Mouse (Mus musculus) kidney, postnatal 25 days (tissue): ENCODE measurements around the gene Gm10118.
A peak's percentile ranks its signal among the peaks of the same experiment; 100 is the strongest.

Experiments used
- DNase-seq, 2 experiments: peaks; one replicate each; pipeline ENCODE4 v3.0.0; 2021; ENCODE audit warnings: mixed read lengths in 2 of 2

Gene Gm10118

DNA sequence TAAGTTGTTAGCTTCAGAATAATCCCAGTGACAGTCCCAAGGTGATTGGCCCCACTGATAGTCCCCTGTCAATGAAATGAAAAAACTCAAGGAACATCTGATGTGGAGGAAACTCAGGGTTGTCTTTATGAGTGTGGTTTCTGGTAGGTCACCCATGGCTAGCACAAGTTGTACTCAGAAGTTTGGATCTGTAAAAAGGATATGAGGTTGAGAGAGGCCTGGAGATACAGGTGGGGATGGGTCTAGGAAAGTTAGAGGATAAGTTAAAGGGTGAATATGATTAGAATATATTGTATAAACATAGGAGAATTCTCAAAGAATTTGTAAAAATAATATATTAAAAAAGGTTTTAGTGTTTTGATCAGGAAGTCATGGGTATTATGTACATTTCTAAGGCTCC lies at the start of gene Gm10118:
Gene Gm10118 (minus strand): TSS at position 101 of the 400 bp plus-strand sequence.
- DNase-seq = no peak

DNA sequence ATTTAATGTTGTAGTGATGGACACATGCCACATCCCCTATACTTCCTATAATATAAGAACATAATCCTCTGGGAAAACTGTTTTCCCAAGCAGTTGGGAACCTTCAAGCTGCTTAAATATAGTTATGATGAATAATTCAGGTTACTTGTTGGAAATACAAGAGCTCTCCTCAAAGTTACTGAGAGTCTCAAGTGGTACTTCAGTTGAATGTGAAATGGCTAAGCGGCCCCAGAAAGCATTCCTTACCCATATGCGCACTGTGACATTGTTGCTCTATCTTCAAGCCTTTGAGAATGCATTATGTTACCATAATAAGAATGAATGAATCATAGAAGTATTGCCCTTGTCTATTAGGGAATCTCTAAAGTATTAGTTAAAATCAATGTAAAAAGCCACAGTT lies 45.1 kb upstream of the Gm10118 start:
- no peak for DNase-seq

DNA sequence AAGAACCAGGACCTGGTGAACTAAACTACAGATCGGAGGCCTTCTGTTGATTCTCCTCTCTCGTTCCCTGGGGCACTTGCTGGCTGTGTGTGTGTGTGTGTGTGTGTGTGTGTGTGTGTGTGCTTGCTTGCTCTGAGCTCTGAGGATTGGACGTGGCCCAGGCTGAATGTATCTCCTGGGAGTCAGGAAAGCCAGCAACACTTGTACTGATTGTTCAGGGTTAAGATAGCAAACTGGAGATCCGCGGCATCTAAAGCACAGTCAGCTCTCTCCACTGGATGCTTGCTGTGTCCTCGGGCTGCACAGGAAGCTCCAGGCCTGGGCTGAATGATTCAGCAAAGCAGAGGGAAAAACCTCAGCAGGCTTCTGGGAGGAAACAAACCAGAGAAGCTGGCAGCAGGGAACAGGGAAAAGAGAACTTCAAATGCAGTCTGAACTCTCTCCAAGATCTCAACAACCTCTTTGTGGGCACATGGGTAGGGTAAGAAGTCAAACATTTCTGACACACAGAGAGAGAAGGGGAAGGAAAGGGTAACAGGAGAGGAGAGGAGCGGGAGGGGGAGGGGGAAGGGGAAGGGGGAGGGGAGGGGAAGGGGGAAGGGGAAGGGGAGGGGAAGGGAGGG lies 27.2 kb upstream of the Gm10118 start:
- DNase-seq = no peak

DNA sequence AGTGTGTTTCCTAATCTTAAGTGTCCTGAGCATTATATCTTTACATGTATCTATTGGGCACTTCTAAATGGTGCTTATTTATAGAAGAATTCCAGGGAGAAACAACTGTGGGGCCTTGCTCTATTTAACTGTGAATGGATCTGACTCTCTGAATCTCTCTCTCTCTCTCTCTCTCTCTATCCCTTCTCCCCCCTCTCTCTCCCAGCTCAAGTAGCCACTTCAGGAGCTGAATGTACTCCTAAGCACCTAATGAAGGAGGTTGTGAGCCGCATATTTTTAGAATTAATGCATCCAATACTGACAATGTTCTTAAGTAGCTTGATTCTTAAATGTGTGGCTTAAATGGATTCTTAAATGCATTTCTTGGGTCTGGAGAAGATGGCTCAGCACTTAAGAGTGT lies 24.2 kb upstream of the Gm10118 start:
- DNase-seq = no peak

DNA sequence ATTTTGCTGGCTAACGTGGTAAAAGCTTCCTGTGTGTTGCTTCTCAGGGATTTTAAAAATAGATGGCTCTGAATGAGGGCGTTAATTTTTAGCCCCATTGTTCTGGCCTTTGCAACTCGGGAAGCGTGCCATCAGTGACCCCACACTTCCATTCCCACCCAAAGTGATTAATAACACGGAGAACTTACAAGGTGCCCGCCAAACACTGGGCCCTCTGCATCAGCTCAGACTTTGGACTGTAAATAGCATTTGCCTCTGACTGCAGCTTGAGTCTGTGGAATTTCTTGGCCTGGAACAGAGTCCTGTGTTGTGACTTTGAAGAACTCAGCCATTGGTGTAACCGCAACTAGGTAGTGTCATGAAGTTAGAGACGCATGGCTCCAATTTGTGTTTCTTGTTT lies 23.6 kb upstream of the Gm10118 start:
- DNase-seq = peak; percentile 40 to 54

DNA sequence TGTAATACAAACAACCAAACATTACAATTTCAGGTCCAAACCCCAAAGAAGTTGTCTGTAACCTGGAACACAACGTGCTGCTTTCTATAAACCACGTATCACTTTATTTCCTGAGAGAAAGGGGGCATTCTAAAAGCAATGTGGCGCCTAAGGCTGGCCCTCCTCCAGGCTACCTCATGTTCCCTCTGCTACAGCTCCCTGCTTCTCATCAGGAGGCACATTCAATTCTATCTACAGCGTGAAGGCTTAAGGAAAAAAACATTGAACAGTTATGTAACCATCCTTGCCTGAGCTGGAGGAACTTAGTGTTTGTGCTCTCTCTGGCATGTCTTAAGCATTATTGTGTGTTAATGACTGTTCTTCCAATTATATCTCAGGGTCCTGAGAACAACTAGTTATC lies 20.0 kb upstream of the Gm10118 start:
- DNase-seq = no peak

DNA sequence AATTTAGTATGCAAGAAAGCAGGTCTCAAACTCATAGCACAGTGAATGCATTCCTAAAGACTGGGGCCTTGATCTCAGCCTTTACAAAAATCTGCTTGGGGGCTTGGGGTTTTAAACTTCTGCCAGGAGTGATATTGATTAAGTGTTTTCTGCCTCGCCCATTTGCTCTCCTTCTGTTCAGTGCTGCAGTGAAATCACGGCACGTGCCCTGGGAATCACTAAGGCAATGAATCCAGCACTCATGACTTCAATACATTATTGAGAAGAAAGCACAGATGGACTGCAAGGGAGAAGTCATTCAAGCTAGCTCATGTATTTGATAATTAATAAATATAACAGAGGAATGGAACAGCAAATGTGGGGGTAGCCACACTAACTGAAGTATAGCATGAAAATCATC lies 18.3 kb upstream of the Gm10118 start:
- DNase-seq = no peak

DNA sequence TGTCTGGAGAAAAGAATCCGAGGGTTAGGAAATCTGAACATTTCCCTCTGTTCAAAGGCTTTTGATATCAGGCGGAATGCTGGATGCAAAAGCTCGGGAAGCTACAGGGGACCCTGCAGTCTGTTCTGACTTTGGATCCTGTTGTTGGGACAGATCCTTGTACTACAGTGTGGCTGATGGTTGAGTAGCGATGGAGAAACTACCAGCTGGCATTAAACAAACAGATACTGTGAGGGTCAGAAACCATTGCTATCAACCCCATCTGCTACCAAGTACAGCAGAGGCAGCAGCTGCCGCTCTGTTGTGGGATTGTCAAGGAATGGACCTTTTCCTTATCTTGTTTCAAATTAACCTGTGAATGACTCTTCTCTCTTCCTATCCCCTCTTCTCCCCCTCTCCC lies 6.7 kb upstream of the Gm10118 start:
- no peak for DNase-seq

DNA sequence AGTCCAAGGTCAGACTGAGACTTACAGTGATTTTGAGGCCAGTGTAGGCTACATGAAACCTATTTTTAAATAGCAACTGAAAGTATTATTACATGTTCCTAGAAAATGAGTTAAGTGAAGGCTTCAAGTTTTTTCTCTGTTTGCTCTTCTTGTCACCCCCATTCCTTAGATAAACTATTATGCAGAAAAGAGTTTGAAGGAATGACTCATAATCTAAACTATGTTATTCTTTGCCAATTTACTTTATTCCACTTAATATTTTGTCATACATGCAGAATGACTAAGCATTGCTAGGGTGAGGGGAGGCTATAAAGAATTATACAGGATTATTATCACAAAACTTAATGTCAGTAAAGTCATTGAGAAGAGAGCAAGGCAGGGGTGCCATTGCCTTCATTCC lies 18.4 kb downstream of the Gm10118 start:
- no peak for DNase-seq

DNA sequence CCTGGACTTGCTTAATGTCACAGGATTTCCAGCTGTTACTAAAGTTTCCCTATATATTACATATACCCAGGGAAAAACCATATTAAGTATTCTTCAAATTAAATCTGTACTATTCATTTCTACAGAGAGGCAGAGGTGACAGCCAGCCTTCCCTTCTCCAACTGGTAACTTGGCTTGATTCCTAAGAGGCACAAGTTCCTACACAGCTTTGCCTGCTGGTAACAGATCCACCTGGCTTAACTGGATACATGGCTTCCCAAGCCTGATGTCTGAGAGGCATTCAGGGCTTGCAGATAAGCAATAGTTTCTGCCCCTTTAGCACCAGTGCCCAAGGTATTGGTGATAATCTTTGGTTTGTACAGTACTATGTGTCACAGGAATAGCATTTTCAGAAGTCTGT lies 27.3 kb downstream of the Gm10118 start:
- no peak for DNase-seq

DNA sequence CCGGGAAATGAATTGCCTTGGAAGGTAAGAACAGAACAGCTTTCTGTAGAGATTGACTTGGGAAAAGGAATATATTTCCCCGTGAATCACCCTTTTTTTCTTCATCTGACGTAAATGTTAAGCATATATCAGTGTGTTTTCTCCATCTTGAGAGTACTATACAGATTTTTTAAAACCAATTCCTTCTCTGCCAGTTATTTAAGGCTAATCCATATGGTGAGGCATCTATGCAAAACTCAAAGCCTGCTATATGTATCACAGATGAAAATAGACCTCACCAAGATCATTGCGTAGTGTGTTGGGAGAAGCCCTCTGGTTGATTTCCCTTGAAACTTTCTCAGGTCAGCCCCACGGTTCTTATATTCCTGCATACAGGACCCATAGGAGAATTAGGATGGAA lies 32.6 kb downstream of the Gm10118 start:
- no peak for DNase-seq

DNA sequence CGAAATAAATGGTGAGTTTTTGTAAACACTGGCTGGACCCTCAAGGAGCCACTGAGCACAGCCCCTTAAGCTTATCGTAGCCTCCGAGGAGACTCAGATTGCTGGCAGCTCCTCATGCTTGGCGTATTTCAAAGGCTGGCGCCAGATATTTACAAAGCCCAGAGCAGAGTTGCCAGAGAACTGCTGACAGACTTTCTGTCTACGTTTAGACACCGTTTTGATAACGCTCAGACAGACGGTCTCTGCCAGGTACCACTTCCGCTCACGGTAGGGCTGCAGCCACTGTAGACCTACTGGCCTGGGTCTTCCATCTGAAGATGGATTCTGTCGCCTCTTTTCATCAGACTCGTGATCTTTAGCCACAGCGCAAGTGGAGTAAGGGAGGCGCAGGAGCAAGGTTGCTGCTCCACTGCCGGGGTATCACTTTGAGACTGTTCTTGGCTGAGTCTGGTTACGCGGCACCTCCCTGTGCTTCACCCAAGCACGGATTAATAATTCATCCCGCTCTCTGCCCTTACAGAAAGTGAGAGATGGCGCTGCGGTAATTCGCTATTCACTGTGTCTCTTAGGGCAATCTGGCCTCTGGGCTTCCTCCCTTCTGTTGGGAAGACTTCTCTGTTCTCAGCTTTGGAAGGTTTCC lies 40.7 kb downstream of the Gm10118 start:
- DNase-seq = no peak

DNA sequence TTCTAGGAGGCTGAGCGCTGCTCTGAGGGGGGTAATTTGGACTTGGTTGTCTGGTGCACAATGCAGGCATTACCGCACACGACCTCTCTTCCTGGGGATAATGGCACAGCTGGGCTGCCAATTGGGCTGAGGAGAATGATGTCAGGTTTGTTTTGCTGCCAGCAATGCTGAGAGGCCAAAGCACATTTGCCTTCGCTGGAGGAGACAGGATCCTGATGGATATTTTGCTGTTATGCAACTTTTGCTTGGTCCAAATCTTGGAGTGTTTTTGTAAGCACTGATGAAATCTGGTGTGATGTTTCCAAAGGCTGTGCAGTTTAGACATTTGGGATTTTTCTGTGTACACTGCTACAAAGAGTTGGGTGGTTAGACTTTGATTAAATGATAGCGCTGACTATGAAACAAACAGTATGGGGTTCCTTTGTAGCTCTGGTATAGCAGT lies 46.8 kb downstream of the Gm10118 start:
- DNase-seq = no peak
